Mouse (Mus musculus): ENCODE results near the gene Dnm3.
A peak's percentile ranks its signal among the peaks of the same experiment; 100 is the strongest.

Gene Dnm3

GRCm38 (mm10) chr1:162206998-162207707 is 270.7 kb downstream of the Dnm3 start:
- DNase-seq = peak; percentile 57

GRCm38 (mm10) chr1:162202465-162203348 is 275.1 kb downstream of the Dnm3 start:
- DNase-seq = no peak

- DNase-seq = no peak
These were observed 277.4 kb downstream of the Dnm3 start for GRCm38 (mm10) chr1:162200446-162200845.

GRCm38 (mm10) chr1:162196812-162197680 is 280.8 kb downstream of the Dnm3 start:
- peak; percentile 23 for DNase-seq

GRCm38 (mm10) chr1:162188744-162189143 is 289.1 kb downstream of the Dnm3 start:
- no peak for DNase-seq

- DNase-seq = peak; percentile 38
These were observed 290.3 kb downstream of the Dnm3 start for GRCm38 (mm10) chr1:162187352-162188120.

GRCm38 (mm10) chr1:162186470-162187351 is 291.1 kb downstream of the Dnm3 start:
- peak; percentile 34 for DNase-seq

- no peak for DNase-seq
These were observed 293.7 kb downstream of the Dnm3 start for GRCm38 (mm10) chr1:162184003-162184748.

GRCm38 (mm10) chr1:162183438-162183837 is 294.4 kb downstream of the Dnm3 start:
- DNase-seq = no peak

GRCm38 (mm10) chr1:162181187-162181975 is 296.5 kb downstream of the Dnm3 start:
- DNase-seq = no peak

- no peak for DNase-seq
These were observed 297.4 kb downstream of the Dnm3 start for GRCm38 (mm10) chr1:162180451-162180850.

GRCm38 (mm10) chr1:162179401-162179800 is 298.4 kb downstream of the Dnm3 start:
- DNase-seq = no peak

- peak; percentile 59 for DNase-seq
These were observed 305.0 kb downstream of the Dnm3 start for GRCm38 (mm10) chr1:162172806-162173205.

GRCm38 (mm10) chr1:162163687-162164484 is 313.9 kb downstream of the Dnm3 start:
- peak; percentile 18 for DNase-seq

- DNase-seq = no peak
These were observed 315.2 kb downstream of the Dnm3 start for GRCm38 (mm10) chr1:162162677-162163076.

- DNase-seq = no peak
These were observed 315.6 kb downstream of the Dnm3 start for GRCm38 (mm10) chr1:162162249-162162648.

- no peak for DNase-seq
These were observed 317.1 kb downstream of the Dnm3 start for GRCm38 (mm10) chr1:162160718-162161117.

- DNase-seq = no peak
These were observed 319.3 kb downstream of the Dnm3 start for GRCm38 (mm10) chr1:162158486-162158885.

GRCm38 (mm10) chr1:162157659-162158058 is 320.2 kb downstream of the Dnm3 start:
- DNase-seq = no peak
